Mouse (Mus musculus) heart, postnatal 25 days (tissue): Measurements from ENCODE around the gene Arvcf. TPM values are rescaled to one million over a fixed set of nuclear protein-coding genes. Genes with fewer than 3 reads are reported as not detected.

ENCODE experiments used
- DNase-seq: peaks from one replicate; pipeline ENCODE4 v3.0.0; 2022; ENCODE audit warnings: low spot score
- intact Hi-C: fragments of 180-260 bp; cut with DNase I; formaldehyde crosslinking; loops from one replicate; pipeline ENCODE4 v1.15.1; 2025
- total RNA-seq, 2 experiments: library from RNA; stranded (reverse); gene quantifications; 2 replicates each; pipeline ENCODE4 v1.2.3; 2021

Arvcf gene
- total RNA-seq, 2 experiments from 2014 or later = 18.6 to 21.7 TPM

- intact Hi-C loops = no loop called here
- DNase-seq = no peak
These were observed 75.4 kb downstream of the Arvcf start for GRCm38 (mm10) chr16:18423203-18423914.

GRCm38 (mm10) chr16:18423915-18424265, 75.9 kb downstream of the Arvcf start:
- intact Hi-C loops = no loop called here
- DNase-seq = no peak

- no peak for DNase-seq
- intact Hi-C loops = loop anchor here (5.0 kb wide), 1 partner anchor 77 kb away; the partner anchor contains the start of genes Arvcf and Tango2
These were observed 76.5 kb downstream of the Arvcf start for GRCm38 (mm10) chr16:18424364-18425045.

GRCm38 (mm10) chr16:18425475-18426214, 77.7 kb downstream of the Arvcf start:
- intact Hi-C loops = loop anchor here (5.0 kb wide), 1 partner anchor 78 kb away; the partner anchor contains the start of genes Arvcf and Tango2
- DNase-seq = no peak

- intact Hi-C loops = loop anchor here (5.0 kb wide), 1 partner anchor 79 kb away; the partner anchor contains the start of genes Arvcf and Tango2
- peak; percentile 75 for DNase-seq
These were observed 78.3 kb downstream of the Arvcf start, which contains the start of gene Txnrd2 for GRCm38 (mm10) chr16:18426215-18426791. Txnrd2 (plus strand) TSS chr16:18426384.

GRCm38 (mm10) chr16:18426802-18427280, 78.9 kb downstream of the Arvcf start, which contains the start of gene Comt:
Comt (minus strand) TSS chr16:18426852.
- no peak for DNase-seq
- intact Hi-C loops = loop anchor here (5.0 kb wide), 1 partner anchor 80 kb away; the partner anchor contains the start of genes Arvcf and Tango2

GRCm38 (mm10) chr16:18428011-18428515, 80.1 kb downstream of the Arvcf start:
- intact Hi-C loops = loop anchor here (5.0 kb wide), 1 partner anchor 81 kb away; the partner anchor contains the start of genes Arvcf and Tango2
- DNase-seq = no peak

- no peak for DNase-seq
- intact Hi-C loops = loop anchor here (5.0 kb wide), 1 partner anchor 81 kb away; the partner anchor contains the start of genes Arvcf and Tango2
These were observed 80.6 kb downstream of the Arvcf start for GRCm38 (mm10) chr16:18428516-18429042.

- intact Hi-C loops = loop anchor here (5.0 kb wide), 1 partner anchor 82 kb away; the partner anchor contains the start of genes Arvcf and Tango2
- DNase-seq = no peak
These were observed 81.7 kb downstream of the Arvcf start for GRCm38 (mm10) chr16:18429641-18430040.

- intact Hi-C loops = no loop called here
- no peak for DNase-seq
These were observed 82.7 kb downstream of the Arvcf start for GRCm38 (mm10) chr16:18430641-18431212.

- intact Hi-C loops = no loop called here
These were observed 85.4 kb downstream of the Arvcf start for GRCm38 (mm10) chr16:18433341-18433920.

GRCm38 (mm10) chr16:18436128-18436527, 88.1 kb downstream of the Arvcf start:
- DNase-seq = no peak
- intact Hi-C loops = no loop called here

More at GRCm38 (mm10) chr16:18433341-18433920, 85.4 kb downstream of the Arvcf start:
- no peak for DNase-seq

GRCm38 (mm10) chr16:18443385-18443841, 95.4 kb downstream of the Arvcf start:
- DNase-seq = peak; percentile 79
- intact Hi-C loops = loop anchor here (1.0 to 5.0 kb wide), 2 partner anchors 74 to 174 kb away; no protein-coding TSS in a partner anchor

- DNase-seq = no peak
- intact Hi-C loops = no loop called here
These were observed 99.3 kb downstream of the Arvcf start for GRCm38 (mm10) chr16:18447243-18447642.

GRCm38 (mm10) chr16:18448104-18448503, 100.1 kb downstream of the Arvcf start:
- intact Hi-C loops = no loop called here
- no peak for DNase-seq

- intact Hi-C loops = no loop called here
- DNase-seq = no peak
These were observed 101.0 kb downstream of the Arvcf start for GRCm38 (mm10) chr16:18449005-18449404.

GRCm38 (mm10) chr16:18451486-18452181, 103.7 kb downstream of the Arvcf start:
- DNase-seq = no peak
- intact Hi-C loops = no loop called here
